Mouse (Mus musculus): ENCODE measurements at regions not wholly inside any gene's neighbourhood (a gene's known extent, or its start where the extent isn't known, plus 50 kb on each side); places are given as distances from the start of the nearest gene placed in this dataset.

DNA sequence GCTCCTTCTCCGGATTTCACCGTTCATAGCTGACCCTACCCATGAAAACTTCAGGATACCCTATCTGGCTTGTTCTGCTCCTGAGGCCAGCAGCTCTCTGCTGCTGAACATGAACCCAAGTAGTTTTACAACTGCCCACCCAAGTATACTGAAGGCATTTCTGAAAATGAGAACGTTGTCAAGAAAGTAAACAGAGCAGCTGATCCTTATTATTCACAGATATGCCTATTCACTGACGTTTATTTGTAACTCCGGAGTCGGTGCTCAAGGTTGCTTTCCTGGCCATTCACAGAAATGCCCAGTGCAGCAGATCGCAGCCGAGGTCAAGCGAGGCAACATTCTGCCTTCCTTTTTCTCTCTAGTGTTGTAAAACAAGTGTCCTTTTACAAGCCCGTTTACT lies 128.4 kb upstream of the N6amt1 start:
- no peak for DNase-seq (ENCODE audit: low read depth, low spot score)

DNA sequence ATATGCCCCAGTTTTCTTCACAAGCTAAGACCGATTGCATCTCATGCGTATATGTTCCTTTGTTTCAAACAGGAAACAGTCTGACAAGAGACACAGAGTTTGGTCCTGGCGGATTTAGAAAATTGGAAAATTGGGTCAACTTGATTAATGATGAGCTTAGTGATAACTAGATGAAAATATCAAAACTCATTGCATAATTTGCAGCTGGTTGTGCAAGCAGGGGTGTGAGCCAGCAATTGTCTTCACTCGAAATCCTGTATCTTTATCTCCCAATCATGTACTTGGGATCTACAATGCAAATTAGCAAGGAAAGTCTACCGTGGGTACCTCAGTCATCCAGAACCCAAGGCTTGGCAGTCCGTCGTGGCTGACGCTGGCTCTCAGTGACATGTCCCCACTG lies 128.9 kb upstream of the N6amt1 start:
- no peak for DNase-seq (ENCODE audit: low read depth, low spot score)

- no peak for DNase-seq (ENCODE audit: low read depth, low spot score)
These were observed 130.0 kb upstream of the N6amt1 start for GRCm38 (mm10) chr16:87224024-87224423.

DNA sequence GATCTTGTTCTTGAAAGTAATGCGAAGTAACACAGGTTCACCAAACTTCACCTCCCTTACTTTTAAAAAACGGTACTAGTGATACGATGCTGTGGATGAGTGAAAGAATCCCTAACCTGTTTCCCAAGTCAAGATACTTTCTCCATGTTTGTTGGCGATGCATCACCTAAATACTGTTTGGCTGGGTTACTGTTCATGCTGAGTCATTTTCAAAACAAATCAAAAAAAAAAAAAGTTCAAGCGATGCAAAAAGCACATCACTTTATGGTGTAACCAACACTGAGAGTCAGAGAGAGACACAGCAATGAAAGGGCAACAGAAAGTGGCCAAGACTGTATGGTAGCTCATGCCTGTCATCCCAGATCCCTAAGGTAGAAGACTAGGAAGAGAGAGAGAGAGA lies 133.4 kb upstream of the N6amt1 start:
- no peak for DNase-seq (ENCODE audit: low read depth, low spot score)

GRCm38 (mm10) chr16:87220201-87220600 lies 133.8 kb upstream of the N6amt1 start:
- DNase-seq (ENCODE audit: low read depth, low spot score), result no peak

DNA sequence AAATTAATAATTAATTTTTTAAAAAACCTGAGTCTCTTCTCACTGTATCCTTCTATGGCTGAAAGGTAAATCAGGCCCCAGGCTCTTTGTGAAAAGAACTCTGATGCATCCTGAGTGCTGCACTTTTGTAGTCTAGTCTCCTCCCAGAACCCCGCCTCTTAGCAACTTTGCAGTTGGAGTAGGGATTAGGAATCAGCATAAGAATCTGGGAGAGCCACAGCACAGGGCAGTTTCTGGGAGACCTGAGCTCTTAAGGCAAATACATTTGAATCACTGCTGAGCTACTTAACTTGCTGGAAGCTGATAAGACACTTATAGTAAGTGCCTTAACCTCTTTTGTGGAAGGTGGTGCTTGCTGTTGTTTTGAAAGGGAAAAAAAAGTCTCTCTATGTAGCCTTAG lies 146.1 kb upstream of the N6amt1 start:
- DNase-seq (ENCODE audit: low read depth, low spot score), result no peak

DNA sequence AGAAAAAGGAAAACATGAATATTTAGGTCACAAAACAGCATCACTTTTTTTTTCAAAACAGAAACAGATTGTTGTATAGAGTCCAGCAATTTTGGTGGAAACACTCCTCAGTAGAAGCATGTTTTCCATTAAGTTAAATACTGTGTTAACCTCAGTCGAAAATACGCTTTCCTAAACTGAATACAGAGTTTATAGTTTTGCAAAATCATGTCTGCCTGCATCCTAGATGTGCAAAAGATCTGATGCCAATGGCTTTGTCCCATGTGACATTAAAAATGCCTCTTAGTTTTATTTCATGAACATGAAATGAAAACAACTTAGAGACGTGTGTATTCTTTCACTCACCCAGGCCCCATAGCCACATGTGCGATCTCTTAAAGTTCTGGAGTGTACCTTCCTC lies 163.5 kb upstream of the N6amt1 start:
- no peak for DNase-seq (ENCODE audit: low read depth, low spot score)

GRCm38 (mm10) chr16:87188737-87189136 lies 165.2 kb upstream of the N6amt1 start:
- peak; percentile 17 for DNase-seq (ENCODE audit: low read depth, low spot score)

DNA sequence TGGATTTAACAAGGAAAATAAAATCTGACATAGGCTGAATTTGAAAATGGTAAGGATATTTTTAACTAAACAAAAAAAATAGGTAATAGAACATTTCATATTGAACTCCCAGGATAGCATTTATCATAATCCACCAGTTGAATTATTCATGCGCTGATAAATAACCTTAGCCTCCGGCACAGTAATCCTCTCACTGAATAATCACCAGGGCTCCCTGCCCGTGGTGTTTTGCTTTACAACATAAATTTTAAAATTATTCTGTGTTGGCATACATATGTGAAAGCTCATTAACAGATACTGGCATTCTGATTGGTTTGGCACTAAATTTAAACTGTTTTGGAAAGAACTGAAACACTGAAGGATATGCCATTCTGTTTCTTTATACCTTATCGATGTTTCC lies 181.6 kb upstream of the N6amt1 start:
- DNase-seq (ENCODE audit: low read depth, low spot score), result no peak

DNA sequence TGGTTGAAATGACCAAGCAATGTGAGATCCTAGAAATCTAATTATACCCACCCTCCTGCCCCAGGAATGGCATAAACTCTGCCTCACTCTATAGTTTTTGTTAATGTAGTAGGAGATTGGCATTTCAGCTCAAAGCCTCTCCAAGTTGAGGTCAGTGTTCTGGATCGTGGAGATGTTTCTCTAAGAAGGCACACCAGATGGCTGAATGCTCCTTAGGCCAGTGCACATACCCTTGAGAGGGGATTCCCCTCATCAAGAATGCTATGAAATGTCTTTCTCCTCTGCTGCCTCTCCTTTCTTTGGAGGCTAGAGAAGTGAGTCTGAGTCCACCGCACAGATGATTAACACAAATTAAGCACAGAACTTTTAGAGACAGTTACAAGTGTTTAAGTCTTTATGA lies 214.7 kb upstream of the N6amt1 start:
- no peak for DNase-seq (ENCODE audit: low read depth, low spot score)

GRCm38 (mm10) chr16:87136503-87136902 lies 217.5 kb upstream of the N6amt1 start:
- DNase-seq (ENCODE audit: low read depth, low spot score), result no peak

GRCm38 (mm10) chr16:87134452-87134851 lies 219.5 kb upstream of the N6amt1 start:
- no peak for DNase-seq (ENCODE audit: low read depth, low spot score)

DNA sequence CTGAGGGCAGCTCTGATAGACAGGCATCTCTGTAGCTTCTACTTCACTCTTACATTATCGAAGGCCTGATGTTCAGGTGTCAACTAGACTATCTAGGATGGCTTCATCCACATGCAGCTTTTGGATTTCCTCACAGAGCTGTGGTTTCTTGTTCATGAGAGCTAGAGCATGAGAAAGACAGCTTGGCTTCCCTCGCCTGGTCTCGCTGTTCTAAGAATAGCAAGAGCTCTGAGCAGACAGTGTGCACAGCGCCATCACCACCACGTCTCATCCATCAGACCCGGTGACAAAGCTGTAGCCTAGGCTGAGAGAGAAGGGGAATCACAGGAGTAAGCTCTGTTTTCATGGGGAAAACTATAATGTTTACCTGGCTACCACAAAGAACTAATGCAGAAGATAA lies 220.1 kb upstream of the N6amt1 start:
- DNase-seq (ENCODE audit: low read depth, low spot score), result no peak

DNA sequence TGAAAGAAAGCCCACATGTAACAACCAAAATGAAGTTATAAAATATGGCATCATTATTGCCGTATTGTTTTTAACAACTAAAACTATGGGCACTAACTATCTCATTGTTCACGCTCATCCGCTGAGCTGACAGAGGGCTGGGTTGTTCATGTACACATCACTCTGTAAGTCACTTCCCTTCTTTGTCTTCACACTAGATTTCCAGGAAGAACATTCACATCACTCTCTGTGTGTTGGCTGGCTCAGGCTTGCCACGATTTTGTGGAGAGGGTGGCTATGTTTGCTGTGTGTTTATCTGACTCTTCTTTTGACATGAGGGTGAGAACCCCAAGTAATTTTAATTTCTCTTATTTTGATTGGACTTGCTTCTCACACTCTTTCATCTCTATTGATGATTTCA lies 221.9 kb upstream of the N6amt1 start:
- DNase-seq (ENCODE audit: low read depth, low spot score), result no peak

DNA sequence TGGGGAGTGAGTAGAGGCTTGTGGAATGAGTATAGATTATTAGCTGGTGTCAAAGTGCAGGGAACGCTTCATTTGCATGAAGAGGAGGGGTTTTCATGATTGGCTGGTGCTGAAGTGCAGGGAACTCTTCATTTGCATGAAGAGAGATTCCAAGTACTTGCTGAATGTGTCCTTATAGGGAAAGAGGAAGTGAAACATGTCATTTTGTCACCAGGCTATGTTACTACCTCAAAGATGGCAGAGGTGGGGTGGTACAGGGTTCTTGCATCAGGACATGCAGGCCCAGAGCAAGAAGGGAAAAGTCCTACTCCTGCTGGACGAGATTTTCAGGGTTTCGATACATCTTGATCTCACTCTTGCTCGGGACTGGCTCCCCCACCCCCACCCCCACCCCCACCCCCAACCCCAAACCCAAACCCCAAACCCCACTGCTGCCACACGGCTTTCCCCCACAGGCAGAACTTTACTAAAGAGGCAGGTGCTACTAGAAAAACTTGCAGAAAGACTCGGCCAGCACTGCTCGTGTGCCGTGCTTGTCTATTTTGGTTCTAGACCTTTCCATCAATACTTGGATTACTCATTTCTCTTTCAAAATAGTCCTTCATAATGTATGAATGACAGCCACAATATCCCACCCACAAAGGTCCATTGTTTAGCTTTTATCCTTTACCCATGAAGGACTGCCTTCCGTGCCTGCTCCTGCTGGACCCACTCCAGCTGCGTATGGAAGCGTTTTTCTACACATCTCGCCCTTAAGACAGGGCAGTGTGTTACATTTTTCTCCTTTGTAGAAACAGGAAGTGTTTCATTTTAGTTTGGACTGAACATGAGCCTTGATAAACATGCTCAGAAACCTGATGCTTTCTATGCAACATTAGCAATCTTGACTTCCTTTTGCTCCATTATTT lies 223.0 kb upstream of the N6amt1 start:
- no peak for DNase-seq (ENCODE audit: low read depth, low spot score)

GRCm38 (mm10) chr16:87129021-87129420 lies 225.0 kb upstream of the N6amt1 start:
- no peak for DNase-seq (ENCODE audit: low read depth, low spot score)

DNA sequence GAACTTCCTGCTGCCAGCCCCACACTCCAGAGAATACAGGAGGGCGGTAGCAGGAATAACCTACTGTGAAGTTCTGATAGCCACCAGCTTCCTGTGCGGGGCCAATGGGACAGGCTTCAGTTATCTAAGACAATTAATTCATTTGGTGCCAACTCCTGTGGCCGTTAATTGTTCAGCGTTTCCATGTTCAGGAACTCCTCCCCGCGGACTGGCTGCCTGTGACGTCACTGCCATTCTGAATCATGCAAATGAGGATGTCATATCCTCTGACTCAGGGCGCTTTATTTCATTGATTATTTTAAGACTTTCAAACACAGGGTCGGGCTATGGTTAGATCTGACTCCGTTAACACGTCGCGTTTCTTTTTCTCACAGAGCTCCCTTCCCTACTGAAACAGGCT lies 225.8 kb upstream of the N6amt1 start:
- DNase-seq (ENCODE audit: low read depth, low spot score), result peak; percentile 24

DNA sequence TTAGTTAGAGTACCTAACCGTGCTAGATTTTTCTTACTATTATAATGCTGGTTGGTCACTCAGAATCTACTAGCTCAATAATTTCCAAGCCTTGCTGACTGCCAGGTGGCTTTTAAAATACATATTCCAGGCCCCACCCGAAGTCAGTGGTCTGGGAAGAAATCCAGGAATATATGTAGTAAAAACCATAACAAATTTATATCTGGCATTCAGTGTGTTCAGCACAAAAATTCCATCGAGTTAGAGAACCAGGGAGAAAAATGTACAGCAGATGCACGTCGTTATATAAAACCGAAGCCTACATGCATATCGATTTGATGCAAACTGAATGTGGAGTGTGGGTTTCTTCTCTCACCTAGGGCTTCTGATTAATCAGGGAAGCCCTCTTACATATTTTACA lies 229.5 kb upstream of the N6amt1 start:
- DNase-seq (ENCODE audit: low read depth, low spot score), result peak; percentile 50

- DNase-seq (ENCODE audit: low read depth, low spot score), result no peak
These were observed 250.4 kb upstream of the N6amt1 start for GRCm38 (mm10) chr16:87103599-87103998.

DNA sequence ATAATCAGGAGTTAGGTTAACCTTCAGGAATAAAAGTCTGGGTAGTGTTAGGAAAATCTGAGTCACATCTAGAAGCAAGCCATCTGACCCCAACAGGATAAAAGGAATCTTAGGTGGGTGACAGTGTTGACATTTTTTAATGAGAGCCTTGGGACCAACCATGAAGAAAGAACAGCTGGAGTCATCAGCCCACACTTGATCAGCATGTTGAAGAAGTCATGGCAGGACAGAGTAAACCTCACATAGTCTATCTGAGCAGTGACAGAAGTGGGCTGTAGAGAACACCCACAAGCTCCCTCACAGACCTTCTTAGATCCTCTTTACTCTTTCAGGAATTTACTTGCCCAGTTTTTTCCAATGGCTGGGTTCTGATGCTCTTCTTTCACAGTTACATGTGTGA lies 251.9 kb upstream of the N6amt1 start:
- no peak for DNase-seq (ENCODE audit: low read depth, low spot score)

DNA sequence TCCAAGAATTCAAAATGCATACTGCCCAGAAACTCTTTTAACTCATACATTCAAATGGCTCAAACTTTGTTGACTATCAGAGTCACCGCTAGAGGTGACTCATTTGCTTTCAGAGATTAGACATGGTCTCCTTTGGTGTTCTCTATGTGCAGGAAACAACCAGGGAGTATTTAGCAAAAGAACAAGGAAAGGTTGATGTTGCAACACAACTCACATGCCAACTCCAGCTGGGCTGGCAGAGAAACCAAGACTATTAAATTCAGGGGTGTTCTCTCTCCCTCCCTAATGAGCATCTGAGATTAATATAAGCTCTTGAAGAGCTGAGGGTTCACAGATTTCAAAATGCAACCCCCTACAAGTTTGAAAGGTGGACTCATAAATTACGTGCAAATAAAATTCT lies 262.0 kb upstream of the N6amt1 start:
- no peak for DNase-seq (ENCODE audit: low read depth, low spot score)

DNA sequence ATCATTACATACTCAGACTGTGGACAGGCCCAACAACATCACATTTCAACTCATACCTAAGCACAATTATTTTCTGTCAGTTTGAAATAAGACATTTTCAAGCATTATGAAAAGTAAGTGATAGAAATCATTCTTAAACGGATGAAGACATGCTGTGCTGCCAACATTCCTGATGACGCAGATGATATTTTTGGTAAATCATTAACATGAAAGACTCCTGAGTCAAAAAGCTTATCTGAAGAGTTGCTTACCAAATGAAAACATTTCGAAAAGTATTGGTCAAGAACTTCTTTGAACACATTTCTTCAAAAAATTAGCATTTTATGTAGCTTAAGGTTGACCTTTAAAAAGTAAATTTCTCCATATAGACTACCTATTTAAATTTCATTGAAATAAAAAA lies 264.7 kb upstream of the N6amt1 start:
- DNase-seq (ENCODE audit: low read depth, low spot score), result peak; percentile 10

GRCm38 (mm10) chr16:87083505-87083904 lies 270.5 kb upstream of the N6amt1 start:
- no peak for DNase-seq (ENCODE audit: low read depth, low spot score)

DNA sequence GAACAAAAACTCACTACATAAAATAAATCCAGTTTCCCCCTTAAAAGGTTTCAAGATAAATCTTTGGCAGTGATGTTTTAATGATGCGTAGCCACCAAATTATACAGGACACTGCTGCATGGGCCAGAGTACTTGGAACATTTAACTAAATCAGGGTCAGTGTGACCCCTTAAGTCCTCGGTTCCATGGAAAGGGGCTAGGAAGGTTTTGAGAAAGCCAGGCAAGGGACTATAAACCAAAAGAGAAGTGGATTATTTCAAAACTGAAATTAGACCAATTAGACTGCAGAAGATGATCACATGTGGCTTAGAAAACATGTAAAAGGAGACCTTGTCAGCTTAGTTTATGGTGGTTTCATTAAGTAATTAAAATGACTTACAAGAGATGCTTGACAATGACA lies 276.6 kb upstream of the N6amt1 start:
- DNase-seq (ENCODE audit: low read depth, low spot score), result no peak
